Mouse (Mus musculus) neural tube, postnatal 0 days (tissue): Measurements from ENCODE around the gene Olfr970. TPM values are rescaled to one million over a fixed set of nuclear protein-coding genes. Genes with fewer than 3 reads are reported as not detected.

ENCODE experiments used
- polyA plus RNA-seq: library from polyadenylated mRNA; unstranded; fragments of >200 nt; fragmentation: Nextera tagmentation; extraction: Ambion mirVana; gene quantifications from 2 replicates; pipeline ENCODE4 v1.2.1, GENCODE M21; 2015

The Olfr970 gene
- not detected in 2 replicates for polyA plus RNA-seq

GRCm38 (mm10) chr9:39808560-39808959 is at the start of gene Olfr970:
Olfr970 (plus strand) TSS chr9:39808860.

DNA sequence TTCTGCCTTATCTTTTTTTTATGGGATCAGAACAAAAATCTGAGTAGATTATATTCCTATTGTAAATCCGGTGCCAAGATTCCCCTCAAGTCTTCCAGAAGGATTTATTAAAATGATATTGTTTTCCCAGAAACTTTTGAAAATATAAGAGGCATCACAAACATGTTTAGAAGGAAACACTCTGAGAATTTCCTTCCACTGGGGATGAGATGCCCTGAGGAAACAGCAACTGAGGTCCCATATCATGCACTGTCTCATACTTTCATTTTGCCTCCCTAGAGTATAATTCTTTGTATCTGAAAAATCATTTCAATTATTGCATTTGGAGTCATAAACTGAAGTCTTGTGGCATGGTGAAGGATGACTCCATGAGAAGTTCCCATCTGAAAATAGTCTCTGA is 25.5 kb upstream of the Olfr970 start, which contains the start of gene Olfr968:
Gene Olfr968 (minus strand): TSS at position 101 of the 400 bp plus-strand sequence.

GRCm38 (mm10) chr9:39790558-39790957 is 18.1 kb upstream of the Olfr970 start, which contains the start of gene Olfr969:
Olfr969 (plus strand) TSS chr9:39790945.

DNA sequence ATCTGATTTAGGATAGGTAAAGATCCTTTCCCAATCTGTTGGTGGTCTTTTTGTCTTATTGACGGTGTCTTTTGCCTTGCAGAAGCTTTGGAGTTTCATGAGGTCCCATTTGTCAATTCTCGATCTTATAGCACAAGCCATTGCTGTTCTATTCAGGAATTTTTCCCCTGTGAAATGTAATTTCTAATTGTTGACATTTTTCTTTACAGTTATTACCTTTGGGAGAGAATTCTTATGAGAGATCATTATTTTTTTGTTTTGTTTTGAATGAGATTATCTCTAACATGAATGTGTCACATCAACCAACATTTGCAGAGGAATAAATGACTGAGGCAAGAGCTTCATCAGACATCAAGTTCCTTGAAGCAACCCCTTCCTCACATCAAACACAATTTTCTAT is 27.9 kb downstream of the Olfr970 start, which contains the start of gene Olfr971:
Gene Olfr971 (plus strand): TSS at position 301 of the 400 bp plus-strand sequence.

GRCm38 (mm10) chr9:39866122-39866521 is 57.5 kb downstream of the Olfr970 start, which contains the start of gene Olfr972:
Olfr972 (plus strand) TSS chr9:39866422.

Other genes starting within 250 kb of the Olfr970 start
- 0.22 TPM in 1 of 2 replicates, not detected in the other for gene Olfr959, start 233.3 kb upstream of the Olfr970 start, polyA plus RNA-seq
- 190 and 211 TPM in 2 replicates for gene AW551984, start 204.5 kb upstream of the Olfr970 start, polyA plus RNA-seq
- gene Olfr148, start 198.2 kb upstream of the Olfr970 start, polyA plus RNA-seq, result not detected in 2 replicates
- not detected in 2 replicates for gene Olfr960, start 187.5 kb upstream of the Olfr970 start, polyA plus RNA-seq
- gene Olfr961, start 163.8 kb upstream of the Olfr970 start, polyA plus RNA-seq, result not detected in 2 replicates
- not detected in 2 replicates for gene Olfr963, start 141.7 kb upstream of the Olfr970 start, polyA plus RNA-seq
- gene Olfr149, start 101.7 kb upstream of the Olfr970 start, polyA plus RNA-seq, result not detected in 2 replicates
- not detected in 2 replicates for gene Olfr965, start 97.5 kb upstream of the Olfr970 start, polyA plus RNA-seq
- not detected in 2 replicates for gene Olfr150, start 77.9 kb upstream of the Olfr970 start, polyA plus RNA-seq
- not detected in 2 replicates for gene Olfr967, start 62.6 kb upstream of the Olfr970 start, polyA plus RNA-seq
- not detected in 2 replicates for gene Olfr968, start 25.6 kb upstream of the Olfr970 start, polyA plus RNA-seq
- gene Olfr969, start 17.9 kb upstream of the Olfr970 start, polyA plus RNA-seq, result not detected in 2 replicates
- not detected in 2 replicates for gene Olfr971, start 28.0 kb downstream of the Olfr970 start, polyA plus RNA-seq
- not detected in 2 replicates for gene Olfr972, start 57.6 kb downstream of the Olfr970 start, polyA plus RNA-seq
- not detected in 2 replicates for gene Olfr229, start 98.5 kb downstream of the Olfr970 start, polyA plus RNA-seq
- gene Olfr974, start 128.6 kb downstream of the Olfr970 start, polyA plus RNA-seq, result not detected in 2 replicates
- not detected in 2 replicates for gene Olfr975, start 143.2 kb downstream of the Olfr970 start, polyA plus RNA-seq
- gene Olfr976, start 152.3 kb downstream of the Olfr970 start, polyA plus RNA-seq, result not detected in 2 replicates
- gene Olfr978, start 183.3 kb downstream of the Olfr970 start, polyA plus RNA-seq, result not detected in 2 replicates
- gene Olfr979, start 194.6 kb downstream of the Olfr970 start, polyA plus RNA-seq, result not detected in 2 replicates
- gene Olfr980, start 200.7 kb downstream of the Olfr970 start, polyA plus RNA-seq, result not detected in 2 replicates
- 0.05 TPM in 1 of 2 replicates, not detected in the other for gene Olfr981, start 212.6 kb downstream of the Olfr970 start, polyA plus RNA-seq